Mouse (Mus musculus) cortical plate, adult 2 months (tissue): ENCODE measurements around the gene Myl12a.

Experiments used
- CTCF ChIP-seq: fragments of 200-500 bp; IDR thresholded peaks from 2 replicates; pipeline ENCODE4 v1.5.1; 2011; ENCODE audit warnings: mild to moderate bottlenecking, control low read depth, low read length; ENCODE audit not compliant: insufficient read depth; ENCODE audit errors: extremely low read depth
- POLR2A ChIP-seq: fragments of 200-500 bp; IDR thresholded peaks from 2 replicates; pipeline ENCODE4 v1.6.1; 2011; ENCODE audit warnings: mild to moderate bottlenecking, low read length, control low read depth; ENCODE audit not compliant: insufficient read depth; ENCODE audit errors: extremely low read depth

DNA sequence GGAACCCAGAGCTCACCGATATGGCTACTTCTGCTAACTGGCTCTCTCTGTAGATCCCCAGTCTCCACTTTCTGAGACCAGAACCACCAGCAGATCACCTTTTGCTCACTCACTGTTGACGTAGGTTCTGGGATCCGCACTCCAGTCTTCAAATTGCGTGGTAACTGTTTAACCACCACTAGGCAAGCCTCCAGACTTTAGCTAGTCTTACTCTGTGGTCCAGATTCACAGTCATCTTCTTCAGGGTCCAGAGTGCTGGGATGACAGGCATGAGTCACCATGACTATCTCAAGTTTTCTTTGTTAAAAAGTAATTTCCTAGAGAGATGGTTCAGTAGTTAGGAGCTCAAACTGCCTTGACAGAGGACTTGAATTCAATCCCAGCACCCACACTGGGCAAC lies 58.9 kb downstream of the Myl12a start:
- no peak for TF ChIP-seq CTCF
- TF ChIP-seq POLR2A: no peak
